Mouse (Mus musculus): Measurements from ENCODE around the gene Ucp2.

DNA sequence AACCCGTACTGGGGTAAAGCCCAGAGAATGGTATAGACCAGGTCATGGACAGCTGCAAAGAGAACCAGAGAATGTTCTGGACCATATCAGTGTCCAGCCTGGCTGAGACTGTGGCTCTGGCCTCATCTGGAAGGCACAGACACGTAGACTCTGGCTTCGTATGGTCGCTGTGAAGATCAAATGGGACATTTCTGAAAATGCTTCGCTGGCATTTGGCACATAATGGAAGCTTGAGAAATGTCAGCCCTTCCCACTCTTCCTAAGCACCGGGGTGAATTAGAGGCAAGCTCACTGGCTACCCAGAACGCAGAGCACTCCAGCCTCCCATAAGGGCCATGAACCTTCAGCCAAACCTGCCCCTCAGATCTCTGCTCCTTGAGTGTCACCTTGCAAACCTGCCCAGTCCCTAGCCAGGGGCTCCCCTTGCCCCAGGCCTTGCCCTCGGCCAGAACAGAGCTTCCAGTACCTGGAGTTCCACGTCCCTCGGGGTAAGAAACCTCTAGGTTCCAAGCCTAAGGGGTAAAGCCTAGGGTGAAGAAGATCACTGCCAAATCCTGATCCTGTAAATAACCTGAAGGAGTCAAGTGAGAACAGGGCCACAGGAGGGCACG, 22.2 kb upstream of the Ucp2 start:
- TF ChIP-seq ZC3H11A (IDR thresholded peaks at IDR 0.05; ENCODE audit: borderline replicate concordance, low read depth, low read length) (no peak), ZNF384 (IDR thresholded peaks at IDR 0.05; ENCODE audit: low read depth, low read length) (no peak), HCFC1 (IDR thresholded peaks at IDR 0.05; ENCODE audit: borderline replicate concordance, insufficient read depth, low read length) (no peak)

All from ES-E14 (cell line).